Mouse (Mus musculus): ENCODE data around the gene Supv3l1.
"Not testable (repeated sequence)": the region's sequence is repeated elsewhere in the genome, so short reads cannot be mapped to it uniquely, and the experiment has no call there.

The Supv3l1 gene

DNA sequence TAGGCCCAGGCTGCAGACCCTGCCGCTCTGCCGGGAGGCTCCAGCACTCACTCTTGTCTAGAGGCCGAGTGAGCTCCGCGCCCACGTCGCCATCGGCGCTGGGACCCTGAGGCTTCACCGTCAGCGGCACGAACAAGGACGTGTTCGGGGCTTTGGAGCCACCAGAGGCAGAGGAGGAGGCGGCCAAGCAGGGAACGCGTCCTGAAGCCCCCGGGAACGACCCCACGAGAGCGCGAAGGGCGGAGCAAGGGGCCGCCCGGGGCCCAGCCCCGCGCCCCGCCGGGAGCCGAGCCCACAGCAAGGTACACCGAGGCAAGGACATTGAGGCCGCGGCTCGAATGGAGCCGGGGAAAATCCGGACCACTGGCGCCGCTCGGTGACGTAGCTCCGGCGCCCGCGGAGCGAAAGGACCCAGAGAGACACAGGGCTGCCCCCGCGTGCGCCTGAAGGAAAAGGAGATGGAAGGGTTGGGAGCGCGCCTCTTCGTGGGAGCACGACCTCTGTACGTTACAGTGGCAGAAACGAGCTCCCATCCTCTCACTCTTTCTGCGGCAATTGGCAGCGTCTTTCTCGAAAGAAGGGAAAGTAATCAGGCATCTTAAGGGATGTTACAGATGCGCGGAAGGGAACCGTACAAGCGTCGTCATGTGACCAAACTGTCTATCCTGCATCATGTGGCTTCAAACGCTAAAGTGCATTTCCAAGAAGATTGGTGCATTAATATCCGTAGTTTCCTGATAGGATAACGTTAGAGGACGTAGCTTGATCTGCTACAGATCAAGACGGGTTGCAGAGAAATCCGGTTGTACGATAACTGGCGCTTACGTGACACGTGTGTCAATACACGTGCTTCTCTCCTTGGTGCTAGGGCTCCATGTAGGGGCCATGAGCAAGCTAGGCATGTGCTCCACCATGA lies at the start of gene Supv3l1, which contains the start of gene 4930507D05Rik:
Supv3l1 (minus strand) TSS at position 375 of the 916 bp plus-strand sequence.
4930507D05Rik (plus strand) TSS at position 126 of the 916 bp plus-strand sequence.
- peak; percentile 76 for DNase-seq (ENCODE audit: low spot score)

DNA sequence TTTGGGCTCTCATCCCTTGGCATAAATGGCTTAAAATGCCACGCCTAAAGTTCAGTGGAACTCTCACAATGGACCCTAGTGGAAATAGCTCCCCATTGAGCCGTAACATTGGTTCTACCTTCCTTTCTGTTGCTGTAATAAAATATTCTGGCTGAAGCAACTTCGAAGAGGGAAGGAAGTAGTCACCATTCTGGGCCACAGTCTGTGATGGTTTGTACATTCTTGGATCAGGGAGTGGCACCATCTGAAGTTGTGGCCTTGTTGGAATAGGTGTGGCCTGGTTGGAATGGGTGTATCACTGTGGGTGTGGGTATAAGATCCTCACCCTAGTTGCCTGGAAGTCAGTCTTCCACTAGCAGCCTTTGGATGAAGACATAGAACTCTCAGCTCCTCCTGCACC lies 42.1 kb upstream of the Supv3l1 start:
- not testable (repeated sequence) for DNase-seq (ENCODE audit: low spot score)

DNA sequence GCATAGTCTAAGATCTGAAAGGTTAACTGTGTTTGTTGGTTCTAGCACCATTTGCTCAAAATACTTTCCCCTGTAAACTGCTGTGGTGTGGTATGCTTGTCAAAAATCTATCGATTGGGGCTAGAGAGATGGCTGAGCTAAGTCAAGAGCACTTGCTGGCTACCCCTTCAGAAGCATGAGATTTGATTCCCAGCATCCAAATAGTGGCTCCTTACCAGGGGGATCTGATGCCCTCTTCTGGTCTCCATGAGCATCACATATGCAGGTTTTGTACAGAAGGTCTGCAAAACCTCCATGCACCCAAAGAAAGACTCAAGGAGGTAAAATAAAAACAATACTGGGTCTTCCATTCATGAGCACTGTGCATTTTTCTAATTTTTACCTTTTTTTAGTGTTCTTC lies 38.7 kb upstream of the Supv3l1 start:
- no peak for DNase-seq (ENCODE audit: low spot score)

DNA sequence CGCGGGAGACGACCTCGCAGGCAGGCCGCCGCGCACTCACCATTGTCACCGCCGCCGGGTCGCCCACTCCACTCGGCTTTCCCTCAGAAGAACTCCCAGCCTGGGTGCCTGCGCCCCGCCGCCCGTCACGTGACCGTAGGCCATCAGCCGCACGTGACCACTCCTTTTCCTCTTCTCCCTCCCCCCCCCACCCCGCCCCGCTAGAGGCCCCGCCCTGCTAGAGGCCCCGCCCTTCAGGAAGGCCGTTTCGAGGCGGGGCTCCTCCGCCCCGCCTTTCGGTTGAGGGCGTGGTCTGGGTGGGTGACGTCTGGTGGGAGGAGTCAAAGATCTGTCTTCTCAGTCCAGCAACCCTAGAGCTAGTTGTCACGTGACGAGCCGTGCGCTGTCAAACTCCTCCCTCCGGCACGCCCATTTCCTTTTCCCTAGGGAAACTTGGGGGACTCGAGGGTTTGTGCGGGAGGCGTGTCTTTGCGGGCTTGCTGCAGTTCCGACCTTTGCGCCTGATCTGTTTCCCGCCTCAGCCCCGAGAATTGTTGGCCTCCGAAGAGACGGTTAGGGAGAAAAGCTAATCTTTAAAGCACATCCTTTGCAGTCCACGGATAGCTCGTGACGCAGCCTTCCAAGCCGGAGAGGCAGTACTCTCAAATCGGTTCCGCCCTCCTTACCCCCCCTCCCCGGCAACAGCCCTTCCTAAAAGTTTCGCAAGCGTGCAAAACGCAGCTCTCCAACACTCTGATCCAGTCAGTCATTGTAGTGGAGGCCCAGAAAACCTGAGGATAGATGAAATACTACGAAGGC lies 37.3 kb upstream of the Supv3l1 start, which contains the start of gene Vps26a:
Vps26a (minus strand) TSS at position 188 of the 798 bp plus-strand sequence.
- peak; percentile 97 for DNase-seq (ENCODE audit: low spot score)

DNA sequence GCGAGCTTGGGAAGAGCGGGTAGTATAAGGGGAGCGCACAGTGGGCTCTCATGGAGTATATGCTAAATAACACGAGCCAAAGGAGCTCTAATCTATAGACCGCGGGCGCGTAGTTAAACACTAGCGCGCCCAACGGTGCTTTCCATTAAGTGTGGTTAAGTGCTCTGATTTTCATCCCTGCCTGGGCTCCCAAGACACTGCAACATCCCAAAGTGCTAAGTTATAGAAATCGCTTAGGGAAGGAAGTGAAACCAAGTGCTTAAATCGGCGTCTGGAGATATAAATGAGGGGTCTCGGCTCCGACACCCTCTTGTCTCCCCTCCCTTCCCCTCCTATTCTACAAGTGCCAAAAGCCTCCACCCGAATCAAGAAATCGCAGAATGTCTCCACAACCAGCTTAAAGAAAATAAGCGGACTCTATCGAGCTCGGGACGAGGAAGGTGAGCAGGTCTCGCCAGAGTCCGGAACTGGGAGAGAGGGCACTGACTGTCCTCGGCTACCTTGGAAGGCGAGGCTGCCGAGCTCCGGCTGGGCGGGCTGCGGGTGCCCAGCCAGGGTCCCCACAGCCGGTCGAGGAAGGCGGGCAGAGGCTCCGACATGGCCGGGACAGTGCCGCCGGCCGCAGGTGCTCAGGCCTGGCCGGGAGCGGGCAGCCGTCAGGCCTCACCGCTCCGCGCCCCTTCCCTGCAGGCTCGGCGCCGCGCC lies 36.5 kb upstream of the Supv3l1 start:
- DNase-seq (ENCODE audit: low spot score), result no peak

DNA sequence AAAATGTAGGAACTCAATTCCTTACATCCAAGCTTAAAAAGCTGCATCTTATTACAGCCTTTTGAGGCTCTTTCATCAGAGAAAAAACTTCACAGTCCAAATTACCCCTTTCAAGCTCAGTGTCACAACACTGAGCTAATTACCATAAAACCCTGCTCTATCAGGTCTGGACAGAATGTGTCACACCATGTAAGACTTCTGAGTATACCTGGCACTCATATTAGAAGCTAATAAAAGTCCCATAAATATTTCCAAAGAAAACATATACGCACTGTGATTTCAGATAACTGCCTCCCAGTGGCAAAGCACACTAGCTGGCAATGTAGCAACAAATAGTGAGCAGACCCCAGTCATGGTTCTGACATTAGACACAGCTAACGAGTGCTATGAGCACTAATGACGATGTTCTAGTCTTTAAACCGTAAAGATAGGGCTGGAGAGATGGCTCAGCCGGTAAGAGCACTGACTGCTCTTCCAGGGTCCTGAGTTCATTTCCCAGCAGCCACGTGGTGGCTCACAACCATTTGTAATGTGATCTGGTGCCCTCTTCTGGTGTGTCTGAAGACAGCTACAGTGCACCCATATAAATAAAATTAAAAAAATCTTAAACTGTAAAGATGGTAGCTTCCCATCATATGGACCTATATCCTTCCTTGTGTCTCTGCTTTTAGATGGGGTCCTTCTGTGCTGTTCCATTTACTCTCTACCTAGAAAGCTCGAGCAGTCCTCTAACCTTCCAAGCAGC lies 31.7 kb upstream of the Supv3l1 start:
- no peak for DNase-seq (ENCODE audit: low spot score)

DNA sequence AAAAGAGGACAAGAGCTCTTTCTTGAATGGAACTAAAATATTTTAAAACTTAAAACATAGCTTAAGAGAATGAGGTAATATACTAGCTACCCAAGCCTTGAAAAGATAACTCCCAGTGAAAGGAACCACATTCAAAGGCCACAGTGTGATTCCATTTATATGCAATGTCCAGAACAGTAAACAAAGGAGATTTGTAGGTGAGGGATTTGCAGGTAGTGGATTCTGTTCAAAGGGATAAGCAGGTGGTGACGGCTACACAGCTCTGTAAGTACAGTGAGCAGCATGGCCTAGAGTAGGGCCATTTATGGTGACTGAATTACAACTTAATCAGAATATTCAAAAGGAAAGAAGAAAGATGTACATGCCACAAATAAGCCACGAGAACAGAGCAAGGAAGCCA lies 27.4 kb upstream of the Supv3l1 start:
- DNase-seq (ENCODE audit: low spot score), result no peak

DNA sequence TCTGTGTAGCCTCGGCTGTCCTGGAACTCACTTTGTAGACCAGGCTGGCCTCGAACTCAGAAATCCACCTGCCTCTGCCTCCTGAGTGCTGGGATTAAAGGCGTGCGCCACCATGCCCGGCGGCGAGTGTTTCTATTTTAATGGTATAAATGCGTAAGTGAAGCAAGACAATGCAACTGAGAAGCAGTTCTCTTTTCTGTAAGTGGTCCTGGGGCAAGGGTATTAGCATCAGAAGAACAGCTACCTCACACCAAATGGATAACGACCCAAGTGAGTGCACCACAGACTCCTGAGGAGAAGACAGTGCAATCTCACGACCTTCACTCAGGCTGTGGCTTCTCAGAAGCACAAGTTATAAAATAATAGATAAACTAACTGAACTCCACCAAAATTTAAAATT lies 25.4 kb upstream of the Supv3l1 start:
- DNase-seq (ENCODE audit: low spot score), result no peak

DNA sequence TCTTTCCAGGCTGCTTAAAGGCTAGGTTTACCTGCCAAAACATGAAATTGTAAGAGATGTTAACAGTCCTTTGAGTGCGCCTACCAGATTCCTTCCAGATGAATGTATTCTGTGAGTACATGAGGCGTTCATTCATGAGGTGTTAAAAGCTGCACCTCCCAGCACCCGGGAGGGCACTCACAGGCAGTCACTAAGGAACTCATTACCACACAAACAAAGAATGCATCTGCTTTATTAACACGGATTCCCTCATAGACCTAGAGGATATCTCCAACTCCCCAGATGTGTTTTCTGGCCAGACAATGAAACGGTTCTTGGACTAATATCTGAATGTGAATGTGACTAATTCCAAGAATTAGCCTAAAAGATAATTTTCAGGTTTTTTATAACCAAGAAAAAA lies 21.6 kb upstream of the Supv3l1 start:
- DNase-seq (ENCODE audit: low spot score), result no peak

DNA sequence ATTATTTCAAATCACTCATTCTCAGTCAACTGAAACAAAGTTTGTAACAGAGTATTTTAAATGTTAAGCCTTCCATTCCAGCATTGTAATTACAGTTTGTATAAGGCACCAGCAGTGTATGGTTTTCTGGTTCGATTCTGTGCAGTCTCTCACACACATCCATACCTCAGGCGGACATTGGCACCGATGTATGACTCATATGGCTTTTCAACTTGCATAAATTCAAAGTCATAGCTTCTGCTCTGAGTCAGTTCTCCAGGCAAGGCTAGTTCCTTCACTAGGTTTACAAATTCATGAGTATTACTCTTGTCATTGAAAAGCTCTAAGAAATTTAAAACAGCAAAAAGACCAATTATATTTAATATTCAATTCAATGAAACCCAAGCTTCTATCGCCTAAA lies 20.2 kb upstream of the Supv3l1 start:
- no peak for DNase-seq (ENCODE audit: low spot score)

DNA sequence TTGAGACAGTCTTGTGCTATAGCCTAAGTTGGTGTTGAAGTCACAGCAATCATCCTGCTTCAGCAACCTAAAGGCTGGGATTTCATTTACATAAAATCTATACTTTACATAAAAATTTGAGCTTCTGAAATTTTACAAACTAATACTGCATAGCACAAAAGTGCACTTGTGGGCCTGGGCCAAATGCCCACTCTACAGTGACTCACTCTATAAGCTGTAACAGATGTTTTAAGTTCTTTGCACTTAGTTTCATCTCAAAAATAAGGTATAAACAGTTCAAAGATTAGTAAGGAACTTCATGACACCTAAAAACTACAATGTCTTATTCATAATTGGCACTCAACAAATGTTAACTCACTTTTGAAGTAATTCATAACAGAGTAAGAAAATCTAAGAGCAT lies 11.8 kb upstream of the Supv3l1 start:
- no peak for DNase-seq (ENCODE audit: low spot score)

DNA sequence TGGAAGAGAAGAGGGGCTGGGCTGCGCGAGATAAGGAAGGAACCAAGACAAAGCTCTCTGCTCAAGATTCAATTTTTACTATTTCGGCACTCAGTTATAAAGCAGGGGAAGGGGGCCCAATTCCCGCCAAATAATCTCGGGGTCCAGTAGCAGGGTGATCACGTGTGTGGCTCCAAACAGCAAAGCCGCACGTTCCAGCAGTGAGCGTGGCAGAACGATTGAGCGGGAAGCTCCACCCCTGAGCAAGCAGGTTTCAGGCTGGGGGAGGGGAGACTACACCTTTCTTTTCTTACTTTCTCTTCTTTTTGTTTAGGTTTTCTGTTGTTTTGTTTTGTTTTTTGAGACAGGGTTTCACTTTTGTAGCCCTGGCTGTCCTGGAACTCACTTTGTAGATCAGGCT lies 2.5 kb upstream of the Supv3l1 start:
- not testable (repeated sequence) for DNase-seq (ENCODE audit: low spot score)

DNA sequence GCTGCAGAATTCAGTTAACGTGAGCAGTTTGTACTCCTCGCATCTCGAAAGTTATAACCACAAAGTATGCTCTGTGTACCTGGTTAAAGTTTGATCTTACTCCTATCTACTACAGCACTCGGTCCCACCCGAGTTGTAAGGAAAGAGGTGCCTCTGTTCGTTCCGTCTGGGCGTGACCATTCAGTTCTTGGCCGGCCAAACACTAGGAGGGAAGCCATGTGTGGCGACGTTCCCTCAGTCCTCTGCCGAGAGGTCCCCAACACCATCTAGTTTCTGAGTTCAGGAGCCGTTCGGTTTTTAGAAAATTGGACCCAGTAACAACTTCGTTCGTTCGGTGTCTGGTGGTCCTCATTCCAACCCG lies 722 bp upstream of the Supv3l1 start:
- DNase-seq (ENCODE audit: low spot score), result no peak

DNA sequence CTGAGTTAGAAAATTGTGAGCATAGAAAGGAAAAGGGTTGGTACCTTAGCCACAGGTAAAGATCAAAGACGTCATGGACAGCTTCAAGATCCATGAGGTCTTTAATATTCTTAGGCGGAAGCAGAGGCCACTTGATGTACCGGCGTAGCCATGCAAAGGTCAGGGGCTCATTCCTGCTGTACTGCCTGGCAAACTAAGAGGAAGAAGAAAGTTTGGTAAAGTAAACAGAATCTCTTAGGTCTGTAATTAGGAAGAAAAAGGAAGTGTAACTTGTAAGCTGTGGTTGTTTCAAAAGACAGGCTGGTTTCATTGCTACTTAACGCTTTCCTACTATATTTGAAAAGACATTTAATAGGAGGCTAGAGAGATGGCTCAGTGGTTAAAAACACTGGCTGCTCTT lies 19.1 kb downstream of the Supv3l1 start:
- no peak for DNase-seq (ENCODE audit: low spot score)

DNA sequence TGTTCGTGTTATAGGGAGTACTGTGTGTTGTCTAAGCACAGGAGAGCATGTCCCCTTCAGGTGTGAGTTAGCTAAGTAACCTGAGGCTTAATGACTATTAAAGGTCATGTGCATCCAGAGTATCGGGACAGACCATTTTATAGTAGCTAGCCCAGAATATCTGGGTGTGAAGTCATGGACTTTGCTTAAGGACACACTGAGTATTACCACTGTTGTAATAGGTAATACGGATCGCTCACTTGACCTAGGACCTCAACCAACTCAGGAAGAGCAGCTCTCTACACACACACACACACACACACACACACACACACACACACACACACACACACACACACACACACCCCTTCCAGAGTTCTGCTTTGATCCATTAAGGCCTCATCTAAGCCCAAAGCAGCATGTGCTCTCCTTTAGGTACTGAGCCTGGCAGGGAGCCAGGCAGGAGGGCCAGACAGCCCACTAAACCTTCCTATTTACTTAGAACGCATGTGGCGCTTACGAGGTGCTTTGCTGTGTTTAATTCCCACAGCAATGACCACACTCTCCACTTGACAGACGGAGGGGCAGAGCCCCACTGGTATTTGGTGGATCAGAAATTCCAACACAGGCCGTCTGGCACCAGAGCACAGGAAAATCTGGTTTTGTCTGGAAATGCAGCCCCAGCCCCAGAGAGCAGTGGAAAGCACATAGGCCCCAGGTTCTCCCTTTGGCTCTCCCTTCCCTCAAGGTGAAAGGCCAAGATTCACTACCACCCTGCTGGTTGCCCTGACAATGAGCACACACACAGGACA lies 24.3 kb downstream of the Supv3l1 start:
- no peak for DNase-seq (ENCODE audit: low spot score)

DNA sequence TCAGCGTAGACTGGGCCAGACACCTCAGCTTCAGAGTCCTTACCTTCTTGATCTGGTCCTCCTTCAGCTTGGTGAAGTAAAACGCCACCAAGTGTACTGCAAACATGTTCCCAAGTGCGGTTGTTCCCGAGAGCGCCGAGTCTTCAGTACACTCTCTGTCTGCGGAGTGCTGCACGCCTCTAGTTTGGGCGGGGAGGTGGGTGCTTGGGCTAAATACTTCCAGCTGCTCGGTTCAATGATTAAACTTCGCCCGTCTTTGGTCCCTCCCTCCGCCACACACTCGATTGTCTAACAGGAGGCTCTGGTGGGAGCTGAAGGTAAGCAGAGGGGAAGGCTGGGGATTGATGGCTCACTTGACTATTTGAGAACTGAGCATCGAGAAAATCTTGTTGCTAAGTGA lies 27.3 kb downstream of the Supv3l1 start, which contains the start of gene Hkdc1:
Hkdc1 (minus strand) TSS at position 237 of the 400 bp plus-strand sequence.
- no peak for DNase-seq (ENCODE audit: low spot score)

DNA sequence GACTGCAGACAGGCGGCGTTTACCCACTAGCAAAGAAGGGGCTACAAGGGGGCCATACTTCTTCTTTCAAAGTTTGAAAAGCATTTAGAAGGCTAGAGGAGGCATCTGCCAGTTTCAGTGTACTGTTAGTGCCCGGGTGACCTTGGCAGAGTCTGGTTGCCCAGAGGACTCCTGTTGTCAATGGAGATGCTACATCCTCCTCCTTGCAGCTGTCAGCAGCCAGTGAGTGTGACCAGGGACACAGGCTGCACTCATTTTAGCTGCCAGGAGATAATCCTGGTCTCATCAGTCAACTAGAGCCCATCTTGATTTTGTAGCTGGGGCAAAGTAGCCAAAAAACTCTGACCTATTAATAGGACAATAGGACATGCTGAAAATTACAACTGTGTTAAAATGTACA lies 28.4 kb downstream of the Supv3l1 start:
- DNase-seq (ENCODE audit: low spot score), result no peak

DNA sequence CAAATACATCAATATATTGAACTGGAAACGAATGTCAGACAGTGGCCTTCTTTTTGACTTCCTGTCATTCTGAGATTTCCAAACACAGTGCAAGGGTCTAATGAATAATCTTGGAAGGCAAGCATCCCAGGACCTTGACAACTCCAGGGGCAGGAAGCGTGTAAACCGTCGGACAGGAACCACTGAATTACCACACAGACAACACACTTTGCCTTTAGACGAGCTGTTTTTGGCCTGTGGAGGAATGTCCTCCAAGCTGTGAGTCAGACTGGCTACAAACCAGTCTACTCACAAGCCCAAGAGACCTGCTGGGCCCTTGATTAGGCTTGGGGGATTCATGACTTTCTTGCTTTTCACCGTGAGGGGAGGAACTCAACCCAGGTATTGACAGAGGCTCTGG lies 29.1 kb downstream of the Supv3l1 start:
- DNase-seq (ENCODE audit: low spot score), result no peak

DNA sequence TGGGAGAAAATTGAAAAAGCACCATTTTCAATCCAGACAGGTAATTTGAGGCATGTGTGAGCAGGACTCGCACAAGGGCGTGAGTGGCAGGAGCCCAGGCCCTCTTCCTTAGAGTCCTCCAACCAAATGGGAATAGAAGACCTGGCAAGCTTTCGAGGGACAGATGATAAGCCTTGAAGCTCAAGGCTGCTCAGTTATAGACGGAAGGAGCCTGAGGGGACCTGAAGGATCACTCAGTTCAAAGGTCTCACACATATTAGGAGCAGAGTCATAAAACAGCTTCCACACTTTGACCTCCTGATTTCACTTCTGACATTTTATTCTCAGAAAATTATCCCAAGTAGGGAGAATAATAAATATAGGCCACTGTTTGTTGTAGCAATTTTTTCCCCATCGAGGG lies 30.1 kb downstream of the Supv3l1 start:
- no peak for DNase-seq (ENCODE audit: low spot score)

DNA sequence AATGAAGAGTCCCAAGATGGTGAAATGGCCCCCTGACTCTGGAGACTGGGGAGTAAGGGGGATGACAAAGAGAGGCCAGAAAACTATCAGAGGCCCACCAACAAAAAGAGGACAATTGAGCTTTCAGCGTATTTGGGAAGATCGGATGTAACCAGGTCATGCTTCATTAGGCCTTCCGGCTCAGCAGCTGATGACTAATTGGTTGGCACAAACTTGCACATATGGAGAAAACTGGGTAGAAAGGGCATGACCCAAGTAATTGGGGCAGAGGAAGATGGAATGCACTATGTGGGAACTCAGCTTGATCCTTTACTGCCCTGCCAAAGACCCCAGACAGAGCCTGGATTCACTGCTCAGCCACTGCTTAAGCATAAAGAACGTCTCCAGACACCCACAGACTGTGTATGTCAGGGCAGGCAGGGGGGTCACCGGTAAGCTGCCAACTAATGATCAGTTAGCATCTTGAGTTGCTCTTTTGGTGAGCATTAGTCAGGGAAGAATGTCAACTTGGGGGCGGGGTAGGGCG lies 30.6 kb downstream of the Supv3l1 start:
- DNase-seq (ENCODE audit: low spot score), result no peak

DNA sequence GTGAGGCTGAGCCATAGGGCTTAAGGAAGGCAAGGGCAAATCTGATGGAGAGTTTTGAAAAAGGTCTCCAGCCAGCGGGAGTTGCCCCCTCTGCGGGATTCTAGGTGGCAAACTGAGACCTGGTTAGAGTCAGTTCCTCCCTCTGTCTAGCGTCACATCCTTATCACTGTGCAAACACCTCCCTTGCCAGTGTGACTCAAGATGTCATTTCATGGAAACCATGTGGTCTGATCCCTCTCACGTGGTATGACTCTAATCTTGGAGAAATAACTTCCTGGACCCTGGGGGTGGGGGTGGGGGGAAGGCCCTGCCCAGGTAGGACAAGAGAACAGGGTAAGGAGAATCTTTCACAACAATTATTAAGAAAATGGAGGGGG lies 35.9 kb downstream of the Supv3l1 start:
- no peak for DNase-seq (ENCODE audit: low spot score)
